Mouse (Mus musculus): ENCODE data around the gene Reck.

Reck gene

GRCm38 (mm10) chr4:43903690-43904089 is 28.4 kb downstream of the Reck start:
- in situ Hi-C loops (cut with MboI), result no loop called here

- in situ Hi-C loops (cut with MboI), result no loop called here
Observed at GRCm38 (mm10) chr4:43906443-43906842, 31.1 kb downstream of the Reck start.

- in situ Hi-C loops (cut with MboI), result no loop called here
Observed at GRCm38 (mm10) chr4:43918221-43918620, 42.9 kb downstream of the Reck start.

GRCm38 (mm10) chr4:43920602-43921001 is 45.3 kb downstream of the Reck start:
- in situ Hi-C loops (cut with MboI), result loop anchor here (5.0 kb wide), 1 partner anchor 62 kb away; the partner anchor contains the start of gene Ccin

- in situ Hi-C loops (cut with MboI), result no loop called here
Observed at GRCm38 (mm10) chr4:43925125-43925524, 49.8 kb downstream of the Reck start.

GRCm38 (mm10) chr4:43925779-43926178 is 50.4 kb downstream of the Reck start:
- in situ Hi-C loops (cut with MboI), result no loop called here

GRCm38 (mm10) chr4:43927826-43928225 is 52.5 kb downstream of the Reck start:
- in situ Hi-C loops (cut with MboI), result no loop called here

GRCm38 (mm10) chr4:43931877-43932276 is 56.5 kb downstream of the Reck start:
- in situ Hi-C loops (cut with MboI), result no loop called here

- in situ Hi-C loops (cut with MboI), result no loop called here
Observed at GRCm38 (mm10) chr4:43936186-43936585, 60.9 kb downstream of the Reck start.

- in situ Hi-C loops (cut with MboI), result no loop called here
Observed at GRCm38 (mm10) chr4:43936749-43937674, 61.7 kb downstream of the Reck start.

GRCm38 (mm10) chr4:43941315-43941714 is 66.0 kb downstream of the Reck start:
- in situ Hi-C loops (cut with MboI), result no loop called here

GRCm38 (mm10) chr4:43942421-43942820 is 67.1 kb downstream of the Reck start:
- in situ Hi-C loops (cut with MboI), result no loop called here

GRCm38 (mm10) chr4:43947571-43947970 is 72.2 kb downstream of the Reck start:
- in situ Hi-C loops (cut with MboI), result no loop called here

GRCm38 (mm10) chr4:43957292-43957845 is 82.0 kb downstream of the Reck start, which contains the start of gene Glipr2:
Glipr2 (plus strand) TSS chr4:43957401.
- in situ Hi-C loops (cut with MboI), result no loop called here

- in situ Hi-C loops (cut with MboI), result no loop called here
Observed at GRCm38 (mm10) chr4:43957846-43958461, 82.6 kb downstream of the Reck start.

- in situ Hi-C loops (cut with MboI), result no loop called here
Observed at GRCm38 (mm10) chr4:43959523-43960179, 84.3 kb downstream of the Reck start.

- in situ Hi-C loops (cut with MboI), result no loop called here
Observed at GRCm38 (mm10) chr4:43960207-43960606, 84.9 kb downstream of the Reck start.

GRCm38 (mm10) chr4:43964326-43964833 is 89.0 kb downstream of the Reck start:
- in situ Hi-C loops (cut with MboI), result no loop called here

- in situ Hi-C loops (cut with MboI), result no loop called here
Observed at GRCm38 (mm10) chr4:43964951-43965684, 89.8 kb downstream of the Reck start.

GRCm38 (mm10) chr4:43965856-43966535 is 90.7 kb downstream of the Reck start:
- in situ Hi-C loops (cut with MboI), result no loop called here

- in situ Hi-C loops (cut with MboI), result no loop called here
Observed at GRCm38 (mm10) chr4:43968650-43969049, 93.3 kb downstream of the Reck start.
